Mouse (Mus musculus) heart, embryonic 14.5 days (tissue): ENCODE results near the gene Pomp. TPM values are rescaled to one million over a fixed set of nuclear protein-coding genes. Genes with fewer than 3 reads are reported as not detected.

Source experiments
- ATAC-seq: fragments of 200-750 bp; cut with Nextera tagmentation; 2 replicates; pipeline ENCODE4 v1.8.0; 2017; ENCODE audit warnings: low read depth, moderate TSS enrichment; ENCODE audit not compliant: insufficient number of reproducible peaks, insufficient read depth, low FRiP score
- H3K27ac ChIP-seq, 2 experiments: fragments of 200-500 bp in 1 of 2; fragments of 300-500 bp in 1 of 2; sonication (generic) in 1 of 2; replicated peaks in 1 of 2; 2 replicates each; pipeline ENCODE4 v1.5.1; 2012 to 2014; ENCODE audit warnings: low read depth in 2 of 2, low read length in 2 of 2, control low read depth in 1 of 2, mild to moderate bottlenecking in 1 of 2, mixed read lengths in 1 of 2; ENCODE audit not compliant: control insufficient read depth in 1 of 2, insufficient read depth in 1 of 2
- H3K27me3 ChIP-seq: fragments of 300-500 bp; sonication (generic); 2 replicates; pipeline ENCODE4 v1.6.1; 2014; ENCODE audit warnings: mild to moderate bottlenecking, low read length, control low read depth; ENCODE audit not compliant: control insufficient read depth, insufficient read depth
- H3K36me3 ChIP-seq: fragments of 300-500 bp; sonication (generic); 2 replicates; pipeline ENCODE4 v1.6.1; 2014; ENCODE audit warnings: mild to moderate bottlenecking, control low read depth, low read length, mixed read lengths; ENCODE audit not compliant: control insufficient read depth, insufficient read depth
- H3K4me1 ChIP-seq, 2 experiments: fragments of 200-500 bp in 1 of 2; fragments of 300-500 bp in 1 of 2; sonication (generic) in 1 of 2; 2 replicates each; pipeline ENCODE4 v1.6.1; 2012 to 2014; ENCODE audit warnings: low read length in 2 of 2, control low read depth in 1 of 2, mixed read lengths in 1 of 2; ENCODE audit not compliant: control insufficient read depth in 2 of 2, insufficient read depth in 2 of 2
- H3K4me2 ChIP-seq: fragments of 300-500 bp; sonication (generic); 2 replicates; pipeline ENCODE4 v1.6.1; 2014; ENCODE audit warnings: mild to moderate bottlenecking, low read length
- H3K4me3 ChIP-seq, 2 experiments: fragments of 200-500 bp in 1 of 2; fragments of 300-500 bp in 1 of 2; sonication (generic) in 1 of 2; 2 replicates each; pipeline ENCODE4 v1.5.1; 2012 to 2014; ENCODE audit warnings: low read length in 2 of 2, mild to moderate bottlenecking in 2 of 2, control low read depth in 1 of 2, low read depth in 1 of 2, moderate library complexity in 1 of 2; ENCODE audit not compliant: control insufficient read depth in 1 of 2, insufficient read depth in 1 of 2
- H3K9ac ChIP-seq: fragments of 300-500 bp; sonication (generic); 2 replicates; pipeline ENCODE4 v1.6.1; 2014; ENCODE audit warnings: mild to moderate bottlenecking, low read length
- H3K9me3 ChIP-seq: fragments of 300-500 bp; sonication (generic); 2 replicates; pipeline ENCODE4 v1.6.1; 2016; ENCODE audit warnings: low read length, control low read depth; ENCODE audit not compliant: control insufficient read depth
- WGBS: fragments of 180-500 bp; shearing (Covaris S2); extraction: QIAGEN DNeasy Blood & Tissue Kit; methylation state at CpG from one replicate; pipeline ENCODE4 v1.1.7; 2014; 5-methylcytosine and 5-hydroxymethylcytosine counted together
- polyA plus RNA-seq: library from polyadenylated mRNA; unstranded; fragments of >200 nt; fragmentation: Nextera tagmentation; extraction: Ambion mirVana; gene quantifications from 2 replicates; pipeline ENCODE4 v1.2.1, GENCODE M21; 2014

Gene Pomp
- polyA plus RNA-seq, 1 experiment from 2014 or later = 345 TPM

DNA sequence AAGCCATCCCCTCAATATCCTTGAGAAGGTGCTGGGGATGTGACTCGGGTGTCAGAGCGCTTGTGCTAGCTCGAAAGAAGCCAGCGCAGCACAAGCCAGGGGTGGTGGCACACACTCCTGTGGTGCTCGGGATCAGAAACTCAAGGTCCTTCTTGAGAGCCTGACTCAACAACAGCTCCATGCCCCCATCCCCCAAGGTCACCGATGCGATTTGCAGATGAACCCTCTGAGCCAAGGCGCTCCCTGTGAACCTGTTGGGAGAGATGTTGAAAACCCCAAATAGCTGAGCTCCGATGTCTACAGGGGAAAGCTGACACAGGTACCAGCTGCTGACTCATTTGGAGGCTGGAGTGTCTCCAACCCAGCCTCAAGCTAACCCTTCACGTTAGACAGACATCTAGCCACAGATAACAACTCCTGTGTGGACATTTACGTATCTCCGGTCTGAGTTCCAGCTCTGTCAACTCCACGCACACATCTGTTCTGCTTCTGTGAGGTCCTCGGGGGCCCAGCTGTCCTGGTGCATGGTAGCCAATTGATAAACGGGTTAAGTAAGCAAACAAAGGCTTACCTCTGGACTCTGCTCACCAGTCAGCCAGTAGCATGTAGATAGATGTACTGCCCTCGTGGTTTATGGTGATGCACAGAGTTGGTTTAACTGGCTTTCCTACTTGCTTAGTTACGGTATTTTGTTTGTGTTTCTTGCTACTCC, 19.9 kb downstream of the Pomp start:
- Histone ChIP-seq H3K4me1 (no peaks in the 10 kb centered on the region), H3K4me2 (no peak overlapping the region), H3K9ac (no peak overlapping the region), H3K27ac (no peak overlapping the region), H3K36me3 (peaks cover 63% of the 10 kb centered on the region), H3K27me3 (no peaks in the 10 kb centered on the region), H3K9me3 (no peaks in the 10 kb centered on the region), H3K4me3 (no peak overlapping the region)
- 76% methylated on average over 17 of the region's 17 CpGs for WGBS
- no peak for ATAC-seq

DNA sequence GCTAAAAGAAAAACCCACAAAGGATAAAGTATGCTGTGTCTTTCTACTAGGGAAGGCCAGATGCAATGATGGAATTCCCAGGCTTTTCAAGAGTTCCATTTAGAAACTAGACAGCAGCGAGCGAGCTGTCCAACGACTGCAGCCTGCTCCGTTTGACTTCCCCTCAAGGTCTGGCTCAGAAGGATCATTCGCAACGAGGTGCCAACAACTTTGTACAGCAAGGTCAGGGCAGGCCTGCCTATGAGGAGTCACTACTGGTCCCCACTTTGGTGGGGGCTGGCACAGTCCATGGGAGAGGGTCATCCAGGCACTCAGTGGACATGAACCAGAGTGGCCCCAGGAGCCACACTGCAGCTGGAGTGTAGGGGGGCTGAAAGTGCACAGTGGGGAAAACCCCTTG, 23.3 kb downstream of the Pomp start:
- 78% methylated on average over 6 of the region's 6 CpGs for WGBS
- Histone ChIP-seq H3K9ac (no peak overlapping the region), H3K27me3 (no peaks in the 10 kb centered on the region), H3K4me2 (no peak overlapping the region), H3K4me1 (no peaks in the 10 kb centered on the region), H3K4me3 (no peak overlapping the region), H3K36me3 (peaks cover 29% of the 10 kb centered on the region), H3K27ac (no peak overlapping the region), H3K9me3 (no peaks in the 10 kb centered on the region)
- no peak for ATAC-seq

DNA sequence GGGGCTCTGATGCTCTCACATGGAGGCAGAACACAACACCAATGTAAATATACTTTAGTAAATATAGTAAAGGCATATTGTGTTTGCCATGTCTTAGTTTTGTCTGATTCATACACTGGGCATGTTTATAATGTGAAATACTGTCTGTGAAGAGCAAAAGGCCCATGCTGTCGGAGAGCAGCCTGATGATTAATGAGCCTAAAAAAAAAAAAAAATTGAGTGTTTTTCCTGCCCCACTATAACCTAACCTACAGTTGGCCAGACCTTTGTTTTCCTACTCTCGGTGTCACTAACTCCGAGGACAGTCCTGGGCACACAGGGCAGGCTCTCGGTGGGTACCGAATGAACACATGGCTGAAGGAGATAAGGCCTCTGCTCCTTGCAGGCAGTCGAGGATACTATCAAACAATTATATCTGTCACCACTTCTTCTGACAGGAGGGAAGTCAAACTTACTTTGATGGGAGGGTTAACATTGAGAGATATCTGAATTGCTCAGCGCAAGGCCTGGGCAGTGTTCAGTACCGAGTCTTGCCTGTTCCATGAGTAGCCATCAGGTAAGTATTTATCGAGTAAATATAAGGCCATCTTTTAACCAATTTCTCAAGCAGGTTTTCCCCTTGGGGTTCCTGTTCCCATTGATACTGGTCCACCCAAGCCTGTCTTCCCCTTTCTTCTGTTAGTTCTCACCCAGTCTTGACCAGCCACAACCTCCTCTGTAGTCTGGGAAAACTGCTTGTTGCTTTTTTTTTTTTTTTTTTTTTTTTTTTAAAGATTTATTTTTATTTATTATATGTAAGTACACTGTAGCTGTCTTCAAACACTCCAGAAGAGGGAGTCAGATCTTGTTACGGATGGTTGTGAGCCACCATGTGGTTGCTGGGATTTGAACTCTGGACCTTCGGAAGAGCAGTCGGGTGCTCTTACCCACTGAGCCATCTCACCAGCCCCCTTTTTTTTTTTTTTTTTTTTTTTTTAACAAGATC, 28.3 kb downstream of the Pomp start:
- Histone ChIP-seq H3K27me3 (no peaks in the 10 kb centered on the region), H3K36me3 (0 out of 2 replicates have a peak, but pooled peaks cover 5% of the 10 kb centered on the region), H3K4me3 (no peak overlapping the region), H3K4me2 (no peak overlapping the region), H3K9me3 (no peaks in the 10 kb centered on the region), H3K4me1 (peaks cover 7 to 8% of the 10 kb centered on the region in 2 experiments), H3K9ac (no peak overlapping the region), H3K27ac (no peak overlapping the region)
- no peak for ATAC-seq
- 29% methylated on average over 9 of the region's 12 CpGs for WGBS

DNA sequence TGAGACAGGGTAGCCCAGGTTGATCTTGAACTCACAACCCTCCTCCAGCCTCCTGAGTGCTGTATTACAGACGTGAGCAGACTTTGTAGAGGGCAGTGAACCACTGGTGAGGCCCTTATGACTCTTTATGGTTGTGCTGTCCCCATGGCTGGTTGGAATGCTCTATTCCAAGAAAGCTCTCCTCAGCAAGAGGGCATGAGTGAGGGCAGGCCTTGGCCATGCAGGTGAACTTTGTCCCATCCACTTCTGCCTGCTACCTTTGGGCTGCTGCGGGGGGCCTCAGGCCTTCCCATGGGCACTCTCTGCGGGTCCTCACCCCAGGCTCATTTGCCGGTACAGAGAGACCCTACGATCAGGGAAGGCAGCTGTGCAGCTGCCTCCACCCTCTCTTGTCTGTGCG, 32.5 kb downstream of the Pomp start:
- Histone ChIP-seq H3K4me1 (peaks cover 17 to 22% of the 10 kb centered on the region in 2 experiments), H3K27me3 (no peaks in the 10 kb centered on the region), H3K9ac (no peak overlapping the region; the same call in 1 of the 2 replicates), H3K27ac (no peak overlapping the region), H3K4me3 (peak overlapping the region in 1 of 2 experiments; percentile 64; a peak in 1 of 4 replicates), H3K36me3 (no peaks in the 10 kb centered on the region), H3K4me2 (peak overlapping the region; percentile 97), H3K9me3 (no peaks in the 10 kb centered on the region)
- no peak for ATAC-seq
- 28% methylated on average over 6 of the region's 6 CpGs for WGBS

DNA sequence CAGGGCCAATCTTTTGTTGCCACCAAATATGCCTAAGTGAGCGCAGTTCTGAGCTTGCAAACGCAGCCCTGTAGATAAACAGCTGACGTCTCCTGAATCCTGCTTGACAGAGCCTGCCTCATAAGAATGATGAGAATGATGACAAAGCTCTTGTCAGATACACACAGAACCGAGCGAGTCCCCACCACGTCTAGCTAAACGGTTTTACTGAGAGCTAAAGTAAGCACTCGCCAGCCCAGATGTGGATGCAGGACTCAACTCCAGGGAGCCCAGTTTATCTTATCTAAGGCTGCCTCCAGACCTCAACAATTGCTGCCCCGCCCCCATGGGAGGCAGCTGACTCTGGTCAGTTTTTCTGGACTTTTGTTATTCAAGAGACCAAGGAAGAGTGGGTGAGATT, 32.9 kb downstream of the Pomp start:
- ATAC-seq = no peak
- WGBS = 4% methylated on average over 9 of the region's 9 CpGs
- H3K9me3 ChIP-seq = no peaks in the 10 kb centered on the region
- H3K36me3 ChIP-seq = no peaks in the 10 kb centered on the region
- peaks cover 17 to 22% of the 10 kb centered on the region in 2 experiments for H3K4me1 ChIP-seq
- H3K27ac ChIP-seq = no peak overlapping the region
- H3K4me2 ChIP-seq = peak overlapping the region; percentile 97
- peak overlapping the region in 1 of 2 experiments; percentile 64; a peak in 1 of 4 replicates for H3K4me3 ChIP-seq
- H3K9ac ChIP-seq = no peak overlapping the region
- no peaks in the 10 kb centered on the region for H3K27me3 ChIP-seq

DNA sequence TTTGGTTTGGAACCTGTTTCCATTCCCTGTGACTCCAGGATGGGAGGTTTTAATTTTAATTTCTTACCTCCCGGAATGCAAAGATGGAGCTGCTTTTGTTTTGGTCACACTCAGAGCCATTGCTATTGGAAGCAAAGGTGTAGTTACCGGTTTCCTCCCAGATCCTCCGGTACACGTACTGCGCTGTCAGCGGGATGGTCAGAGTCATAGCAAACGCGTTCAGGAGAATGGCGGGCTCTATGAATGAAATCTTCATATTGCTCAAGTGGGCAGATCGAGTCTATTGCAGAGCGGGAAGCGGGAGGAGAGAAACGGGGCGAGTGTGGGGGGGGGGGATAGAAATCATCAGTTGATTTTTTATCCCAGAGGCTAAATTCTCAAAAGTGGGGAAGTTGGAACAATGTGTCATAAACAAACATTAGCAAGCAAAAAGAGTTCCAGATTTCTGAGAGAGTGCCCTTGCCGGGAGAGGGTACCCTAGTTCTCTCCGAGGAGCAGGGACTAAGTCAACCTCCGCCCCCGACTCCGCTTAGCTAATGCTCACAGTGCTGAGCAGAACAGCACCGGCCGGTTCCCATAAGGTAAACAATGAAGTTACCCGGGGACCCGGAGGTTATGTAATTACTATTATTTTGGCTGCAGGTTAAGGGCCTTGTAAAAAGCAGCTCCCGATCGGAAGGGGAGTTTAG, 33.6 kb downstream of the Pomp start:
- Histone ChIP-seq H3K36me3 (no peaks in the 10 kb centered on the region), H3K4me3 (peak overlapping the region; percentile 64 to 78), H3K27ac (no peak overlapping the region), H3K4me2 (peak overlapping the region; percentile 97), H3K27me3 (no peaks in the 10 kb centered on the region), H3K4me1 (peaks cover 17 to 22% of the 10 kb centered on the region in 2 experiments), H3K9ac (peak overlapping the region; percentile 74), H3K9me3 (no peaks in the 10 kb centered on the region)
- ATAC-seq = peak; percentile 6; the same call in 1 of the 2 replicates
- WGBS = under 1% methylated on average over 25 of the region's 25 CpGs

DNA sequence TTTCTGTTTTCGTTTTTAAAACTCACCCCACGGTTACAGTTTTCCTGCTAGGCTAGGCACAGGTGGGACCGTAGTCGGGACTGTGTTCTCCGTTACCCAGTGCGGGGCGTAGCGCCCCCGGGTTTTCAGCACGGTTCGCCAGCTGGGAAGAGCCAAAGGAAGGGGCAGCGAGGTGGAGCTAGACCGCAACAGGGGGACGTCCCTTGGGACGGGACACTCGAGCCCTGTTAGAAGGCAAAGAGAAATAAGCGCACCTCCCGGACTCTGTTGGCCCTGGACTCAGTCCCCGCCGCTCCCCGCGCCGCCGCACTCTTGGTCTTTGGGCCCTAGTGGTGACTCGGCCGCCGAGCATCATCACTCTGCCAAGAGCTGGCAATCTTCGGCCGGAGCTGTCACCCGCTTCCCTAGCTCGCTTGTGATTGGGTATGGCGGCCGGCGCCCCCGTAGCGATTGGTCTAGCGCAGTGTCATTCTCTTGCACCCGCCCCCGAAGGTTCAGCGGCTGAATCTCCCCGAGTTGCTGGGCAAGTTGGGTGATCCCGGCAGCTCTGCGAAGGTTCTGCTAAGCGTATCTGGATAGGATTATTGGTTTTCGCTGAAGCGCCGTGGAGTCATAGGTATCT, 34.3 kb downstream of the Pomp start, which contains the start of gene Slc46a3:
Slc46a3 (minus strand) TSS at position 361 of the 622 bp plus-strand sequence.
- under 1% methylated on average over 47 of the region's 47 CpGs for WGBS
- Histone ChIP-seq H3K4me1 (peaks cover 17 to 22% of the 10 kb centered on the region in 2 experiments), H3K9ac (peak within 1 kb of the TSS; percentile 74), H3K4me3 (peak within 1 kb of the TSS; percentile 64 to 78), H3K36me3 (no peaks in the 10 kb centered on the region), H3K9me3 (no peaks in the 10 kb centered on the region), H3K27ac (no peak within 1 kb of the TSS), H3K4me2 (peak within 1 kb of the TSS; percentile 97), H3K27me3 (no peaks in the 10 kb centered on the region)
- ATAC-seq = peak; percentile 97
